Mouse (Mus musculus) 3T3-L1 (cell line): ENCODE results near the gene Rdm1.
A peak's percentile ranks its signal among the peaks of the same experiment; 100 is the strongest.
"Not testable (repeated sequence)": the region's sequence is repeated elsewhere in the genome, so short reads cannot be mapped to it uniquely, and the experiment has no call there.

Source experiments
- DNase-seq: peaks from one replicate; pipeline ENCODE4 v3.0.0-alpha.2; 2015; ENCODE audit warnings: low read depth, low spot score

Gene Rdm1

GRCm38 (mm10) chr11:101616948-101617767 is 9.8 kb upstream of the Rdm1 start:
- DNase-seq: no peak

GRCm38 (mm10) chr11:101617849-101618248 is 9.1 kb upstream of the Rdm1 start:
- DNase-seq: peak; percentile 47

- no peak for DNase-seq
These were observed 8.4 kb upstream of the Rdm1 start for GRCm38 (mm10) chr11:101618596-101618995.

GRCm38 (mm10) chr11:101620022-101620655 is 6.9 kb upstream of the Rdm1 start:
- not testable (repeated sequence) for DNase-seq

GRCm38 (mm10) chr11:101626649-101626994 is 373 bp upstream of the Rdm1 start:
- no peak for DNase-seq

- DNase-seq: peak; percentile 89
These were observed 1.0 kb downstream of the Rdm1 start for GRCm38 (mm10) chr11:101627857-101628559.

- DNase-seq: peak; percentile 40
These were observed 1.9 kb downstream of the Rdm1 start for GRCm38 (mm10) chr11:101628733-101629417.

GRCm38 (mm10) chr11:101635660-101636059 is 8.7 kb downstream of the Rdm1 start:
- DNase-seq: no peak

GRCm38 (mm10) chr11:101639761-101640160 is 12.8 kb downstream of the Rdm1 start:
- DNase-seq: no peak

GRCm38 (mm10) chr11:101640857-101641709 is 14.1 kb downstream of the Rdm1 start:
- peak; percentile 80 for DNase-seq

- peak; percentile 99 for DNase-seq
These were observed 15.0 kb downstream of the Rdm1 start for GRCm38 (mm10) chr11:101641710-101642642.

GRCm38 (mm10) chr11:101642931-101643330 is 15.9 kb downstream of the Rdm1 start:
- no peak for DNase-seq

GRCm38 (mm10) chr11:101644591-101644990 is 17.6 kb downstream of the Rdm1 start:
- DNase-seq: peak; percentile 62

- DNase-seq: peak; percentile 89
These were observed 18.0 kb downstream of the Rdm1 start for GRCm38 (mm10) chr11:101645043-101645410.

GRCm38 (mm10) chr11:101645411-101646282 is 18.7 kb downstream of the Rdm1 start:
- not testable (repeated sequence) for DNase-seq

GRCm38 (mm10) chr11:101646283-101646794 is 19.3 kb downstream of the Rdm1 start:
- not testable (repeated sequence) for DNase-seq

- DNase-seq: not testable (repeated sequence)
These were observed 20.1 kb downstream of the Rdm1 start for GRCm38 (mm10) chr11:101647093-101647492.

GRCm38 (mm10) chr11:101656356-101656755 is 29.4 kb downstream of the Rdm1 start:
- DNase-seq: no peak

GRCm38 (mm10) chr11:101657528-101657885 is 30.5 kb downstream of the Rdm1 start:
- DNase-seq: no peak
